Comparison of ENCODE assay signal across 24 mouse cellular contexts in the genomic region with DNA sequence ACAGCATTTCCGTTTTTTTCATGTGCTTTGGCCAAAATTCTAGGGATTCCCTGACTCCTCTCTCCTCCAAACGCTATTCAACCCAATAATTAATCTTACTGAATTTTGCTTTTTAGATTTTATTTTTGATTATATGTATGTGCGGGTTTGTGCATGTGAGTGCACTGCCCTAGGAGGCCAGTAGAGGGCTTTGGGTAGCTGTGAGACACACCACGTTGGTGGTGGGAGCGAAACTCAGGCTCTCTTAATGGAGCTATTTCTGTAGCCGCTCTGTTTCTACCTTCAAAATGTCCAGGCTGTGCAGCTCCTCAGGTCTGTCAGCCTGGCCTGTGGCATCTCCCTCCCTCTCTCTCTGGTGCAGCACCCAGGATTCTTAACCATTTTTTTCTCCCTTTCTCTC. TPM values are rescaled to one million over a fixed set of nuclear protein-coding genes. Genes with fewer than 3 reads are reported as not detected.
DNase-seq lines count a peak whose midpoint lies in the region; ATAC-seq and TF ChIP-seq lines count a peak whose summit lies in the region.
"Had no signal": no experiment of that assay in that cellular context is flagged by ENCODE, and none has a peak within 500 bp of the region (broad histone marks: within the 10 kb centered on the region; RNA-seq: fewer than 3 reads in every experiment).

No protein-coding gene starts in this region.

- no peak overlapping the region for H3K9ac ChIP-seq in liver, postnatal 0 days (replicated peaks)
- no peak overlapping the region for H3K9ac ChIP-seq in liver, embryonic 11.5 days (ENCODE audit: low read depth, low read length)
- H3K9ac ChIP-seq: heart, embryonic 15.5 days; hindbrain, embryonic 15.5 days; intestine, embryonic 15.5 days; kidney, embryonic 15.5 days; liver, embryonic 12.5 days; midbrain, embryonic 15.5 days had no signal

- TF ChIP-seq EP300 in liver, postnatal 0 days (IDR thresholded peaks at IDR 0.05; ENCODE audit: low read depth), result no peak

- WGBS in liver, postnatal 0 days (ENCODE audit: insufficient replicate concordance), result 86% methylated on average over 6 of the region's 6 CpGs
- 91% methylated on average over 6 of the region's 6 CpGs for WGBS in liver, embryonic 11.5 days

- peak; percentile 38 for TF ChIP-seq CTCF in liver, postnatal 0 days (IDR thresholded peaks at IDR 0.05; ENCODE audit: low read depth)

- peaks cover 10% of the 10 kb centered on the region; the same call in 1 of the 2 replicates for H3K36me3 ChIP-seq in liver, postnatal 0 days (replicated peaks; ENCODE audit: insufficient read depth, low read length)
- H3K36me3 ChIP-seq in liver, embryonic 11.5 days (ENCODE audit: control insufficient read depth, insufficient read depth, low read length), result no peaks in the 10 kb centered on the region; the same call in 1 of the 2 replicates
- H3K36me3 ChIP-seq: heart, embryonic 15.5 days; hindbrain, embryonic 15.5 days; intestine, embryonic 15.5 days; midbrain, embryonic 15.5 days had no signal

- no peak for DNase-seq in liver, postnatal 0 days
- no peak for DNase-seq in liver, embryonic 11.5 days (ENCODE audit: low spot score)
- DNase-seq in B cell, adult 2 months, result peak; percentile 44 to 47
- peak; percentile 26 for DNase-seq in CD4-positive helper T cell, adult 2 months (ENCODE audit: low read depth, low spot score)
- peak; percentile 41 for DNase-seq in ZHBTc4 (ENCODE audit: low read depth, low spot score)
- no peak for DNase-seq in urinary bladder, postnatal 25 days (ENCODE audit: low spot score)
- no peak for DNase-seq in retina, postnatal 1 day
- no peak for DNase-seq in left cerebral cortex, adult 11 months (ENCODE audit: low spot score)
- DNase-seq: adrenal gland, postnatal 10 days; cerebellum, adult 11-12 months; heart, adult 18-20 months; heart, postnatal 4 days; layer of hippocampus, postnatal 36 days; lung, postnatal 36 days; right cerebral cortex, postnatal 25 days; thymus, postnatal 4 days had no signal

- no peaks in the 10 kb centered on the region for H3K27me3 ChIP-seq in liver, postnatal 0 days (ENCODE audit: insufficient read depth, low read length)
- no peaks in the 10 kb centered on the region for H3K27me3 ChIP-seq in liver, embryonic 11.5 days (replicated peaks; ENCODE audit: control insufficient read depth, insufficient read depth, low read length)
- H3K27me3 ChIP-seq: heart, embryonic 15.5 days; hindbrain, embryonic 15.5 days; intestine, embryonic 15.5 days; kidney, embryonic 15.5 days; liver, embryonic 12.5 days; midbrain, embryonic 15.5 days had no signal

- ATAC-seq in liver, postnatal 0 days, result no peak
- no peak for ATAC-seq in liver, embryonic 11.5 days (replicated peaks; ENCODE audit: low FRiP score)
- ATAC-seq: CD4-positive, CD25-positive, alpha-beta regulatory T cell, adult 4 months; intestine, embryonic 15.5 days; liver, embryonic 12.5 days; midbrain, embryonic 15.5 days had no signal

- H3K4me2 ChIP-seq in liver, postnatal 0 days (ENCODE audit: low read depth, low read length), result no peak overlapping the region
- no peak overlapping the region for H3K4me2 ChIP-seq in liver, embryonic 11.5 days
- H3K4me2 ChIP-seq: heart, embryonic 15.5 days; hindbrain, embryonic 15.5 days; intestine, embryonic 15.5 days; kidney, embryonic 15.5 days; liver, embryonic 12.5 days; midbrain, embryonic 15.5 days had no signal

- H3K9me3 ChIP-seq in liver, postnatal 0 days (ENCODE audit: low read length), result no peaks in the 10 kb centered on the region
- no peaks in the 10 kb centered on the region for H3K9me3 ChIP-seq in liver, embryonic 11.5 days (ENCODE audit: control insufficient read depth, low read length)
- H3K9me3 ChIP-seq: heart, embryonic 15.5 days; hindbrain, embryonic 15.5 days; intestine, embryonic 15.5 days; limb, embryonic 10.5 days; midbrain, embryonic 15.5 days had no signal

- H3K27ac ChIP-seq in liver, postnatal 0 days (ENCODE audit: low read depth), result no peak overlapping the region
- no peak overlapping the region for H3K27ac ChIP-seq in liver, embryonic 11.5 days (ENCODE audit: low read depth, low read length)
- H3K27ac ChIP-seq: heart, embryonic 15.5 days; hindbrain, embryonic 15.5 days; intestine, embryonic 15.5 days; kidney, embryonic 15.5 days; limb, embryonic 10.5 days; liver, embryonic 12.5 days; midbrain, embryonic 15.5 days had no signal

- peaks cover 25% of the 10 kb centered on the region for H3K4me1 ChIP-seq in liver, postnatal 0 days (ENCODE audit: insufficient read depth)
- peaks cover 21% of the 10 kb centered on the region for H3K4me1 ChIP-seq in liver, embryonic 11.5 days (replicated peaks; ENCODE audit: control insufficient read depth, insufficient read depth, low read length)
- H3K4me1 ChIP-seq: hindbrain, embryonic 15.5 days; midbrain, embryonic 15.5 days had no signal

- H3K4me3 ChIP-seq in liver, postnatal 0 days (ENCODE audit: low read depth, low read length), result no peak overlapping the region
- H3K4me3 ChIP-seq in liver, embryonic 11.5 days (ENCODE audit: low read depth, low read length), result no peak overlapping the region
- H3K4me3 ChIP-seq: heart, embryonic 15.5 days; hindbrain, embryonic 15.5 days; intestine, embryonic 15.5 days; kidney, embryonic 15.5 days; limb, embryonic 10.5 days; liver, embryonic 12.5 days; midbrain, embryonic 15.5 days had no signal

RNA-seq across cellular contexts. Expression of gene Wipf1, which starts 50.7 kb away (rescaled TPM):
- polyA plus RNA-seq in liver, postnatal 0 days (2015; fragmentation: Nextera tagmentation; extraction: Ambion mirVana), result 4.3 TPM in 2 replicates
- 12.0 and 12.7 TPM in 2 replicates for polyA plus RNA-seq in liver, embryonic 11.5 days (2014; fragmentation: Nextera tagmentation; extraction: Ambion mirVana)

Comparison
In these comparisons a context has a peak if more than half of its experiments do, and no peak if none do; other contexts are left out.
1. DNase-seq: peak in B cell, adult 2 months (2 of 2), CD4-positive helper T cell, adult 2 months (single experiment) and ZHBTc4 (single experiment); none in liver, postnatal 0 days (single experiment), liver, embryonic 11.5 days (single experiment), urinary bladder, postnatal 25 days (single experiment), retina, postnatal 1 day (single experiment) and left cerebral cortex, adult 11 months (single experiment).